Mouse (Mus musculus) bone marrow, adult 2 months (tissue): ENCODE data around the gene Lct. TPM values are rescaled to one million over a fixed set of nuclear protein-coding genes. Genes with fewer than 3 reads are reported as not detected.
"Not testable (repeated sequence)": the region's sequence is repeated elsewhere in the genome, so short reads cannot be mapped to it uniquely, and the experiment has no call there.

Experiments
- H3K27ac ChIP-seq: fragments of 200-500 bp; 2 replicates; pipeline ENCODE4 v1.5.1; 2012; ENCODE audit warnings: low read depth, mild to moderate bottlenecking, control low read depth, inconsistent platforms, low read length; ENCODE audit not compliant: control insufficient read depth, poor library complexity, insufficient read depth
- H3K4me1 ChIP-seq: fragments of 200-500 bp; 2 replicates; pipeline ENCODE4 v1.6.1; 2011; ENCODE audit warnings: low read length; ENCODE audit not compliant: control insufficient read depth, insufficient read depth
- H3K4me3 ChIP-seq: fragments of 200-500 bp; replicated peaks from 2 replicates; pipeline ENCODE3; 2011; ENCODE audit warnings: mild to moderate bottlenecking, low read depth, low read length, control low read depth; ENCODE audit not compliant: control insufficient read depth
- CTCF ChIP-seq: fragments of 200-500 bp; IDR thresholded peaks from 2 replicates; pipeline ENCODE4 v1.5.1; 2011; ENCODE audit warnings: low read length, control low read depth; ENCODE audit not compliant: control insufficient read depth, insufficient read depth
- POLR2A ChIP-seq: fragments of 200-500 bp; IDR thresholded peaks from 2 replicates; pipeline ENCODE4 v1.6.1; 2011; ENCODE audit warnings: low read depth, mild to moderate bottlenecking, control low read depth, low read length, borderline replicate concordance; ENCODE audit not compliant: control insufficient read depth
- WGBS: fragments of 180-500 bp; shearing (Covaris S2); methylation state at CpG from one replicate; pipeline ENCODE4 v1.1.7; 2018; 5-methylcytosine and 5-hydroxymethylcytosine counted together
- polyA plus RNA-seq: library from polyadenylated mRNA; stranded (reverse); fragments of >200 nt; gene quantifications from 2 replicates; pipeline ENCODE4 v1.2.4, GENCODE M21; 2011; ENCODE audit warnings: low replicate concordance; ENCODE audit not compliant: missing spikeins, insufficient read depth, insufficient read length

Gene Lct
- polyA plus RNA-seq, 1 experiment: 0.32 TPM

- 87% methylated on average over 3 of the region's 3 CpGs for WGBS
- Histone ChIP-seq H3K4me1 (no peaks in the 10 kb centered on the region; the same call in 1 of the 2 replicates), H3K4me3 (no peak overlapping the region), H3K27ac (no peak overlapping the region)
- TF ChIP-seq POLR2A (no peak), CTCF (no peak)
Observed at GRCm38 (mm10) chr1:128282924-128283323, 45.2 kb downstream of the Lct start.

- Histone ChIP-seq H3K4me3 (no peak overlapping the region), H3K4me1 (no peaks in the 10 kb centered on the region; the same call in 1 of the 2 replicates), H3K27ac (no peak overlapping the region)
- WGBS: 87% methylated on average over 3 of the region's 3 CpGs
- TF ChIP-seq CTCF (no peak), POLR2A (no peak)
Observed at GRCm38 (mm10) chr1:128281753-128282152, 46.4 kb downstream of the Lct start.

- Histone ChIP-seq H3K4me1 (no peaks in the 10 kb centered on the region), H3K27ac (no peak overlapping the region), H3K4me3 (no peak overlapping the region)
- TF ChIP-seq POLR2A (no peak), CTCF (no peak)
- 83% methylated on average over 3 of the region's 3 CpGs for WGBS
Observed at GRCm38 (mm10) chr1:128278563-128278962, 49.6 kb downstream of the Lct start.

- 78% methylated on average over 1 of the region's 1 CpGs for WGBS
- TF ChIP-seq POLR2A (no peak), CTCF (no peak)
- Histone ChIP-seq H3K4me3 (no peak overlapping the region), H3K4me1 (no peaks in the 10 kb centered on the region), H3K27ac (no peak overlapping the region)
Observed at GRCm38 (mm10) chr1:128275908-128276307, 52.2 kb downstream of the Lct start.

GRCm38 (mm10) chr1:128270731-128271130 is 57.4 kb downstream of the Lct start:
- Histone ChIP-seq H3K4me3 (no peak overlapping the region), H3K27ac (no peak overlapping the region), H3K4me1 (no peaks in the 10 kb centered on the region)
- 84% methylated on average over 3 of the region's 3 CpGs for WGBS
- TF ChIP-seq CTCF (no peak), POLR2A (no peak)

GRCm38 (mm10) chr1:128267061-128267460 is 61.1 kb downstream of the Lct start:
- H3K4me3 ChIP-seq, H3K4me1 ChIP-seq, H3K27ac ChIP-seq: not testable (repeated sequence)
- WGBS: 80% methylated on average over 7 of the region's 7 CpGs

- Histone ChIP-seq H3K4me1 (no peaks in the 10 kb centered on the region), H3K4me3 (peak overlapping the region; percentile 88), H3K27ac (peak overlapping the region; percentile 84)
- TF ChIP-seq CTCF (no peak), POLR2A (no peak; the same call in 1 of the 2 replicates)
- under 1% methylated on average over 19 of the region's 19 CpGs for WGBS
Observed at GRCm38 (mm10) chr1:128244727-128245355, 83.3 kb downstream of the Lct start.

- TF ChIP-seq CTCF: no peak
- no peak; the same call in 1 of the 2 replicates for TF ChIP-seq POLR2A
- peak overlapping the region; percentile 88 for H3K4me3 ChIP-seq
- peak overlapping the region; percentile 84 for H3K27ac ChIP-seq
- under 1% methylated on average over 71 of the region's 71 CpGs for WGBS
- H3K4me1 ChIP-seq: no peaks in the 10 kb centered on the region
Observed at GRCm38 (mm10) chr1:128243996-128244726, 84.0 kb downstream of the Lct start.
